Mouse (Mus musculus): Measurements from ENCODE around the gene Mup12.
"Not testable (repeated sequence)": the region's sequence is repeated elsewhere in the genome, so short reads cannot be mapped to it uniquely, and the experiment has no call there.

Gene Mup12

DNA sequence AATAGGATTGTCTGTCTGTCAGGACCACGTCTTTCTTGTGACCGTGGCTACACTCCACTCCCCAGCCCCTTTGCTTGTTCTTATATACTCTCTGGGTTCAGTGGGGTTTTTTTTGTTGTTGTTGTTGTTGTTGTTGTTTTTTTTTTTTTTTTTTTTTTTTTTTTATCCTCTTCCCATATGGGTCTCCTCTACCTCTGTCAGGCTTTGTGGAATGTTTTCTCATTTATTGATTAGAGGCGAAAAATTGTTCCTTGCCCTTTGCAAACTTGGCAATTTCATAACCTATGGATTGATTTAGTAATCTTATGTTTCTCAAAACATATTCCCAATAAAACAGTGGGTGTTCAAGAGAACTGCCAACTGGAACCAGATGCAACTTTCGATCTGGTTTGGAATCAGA, at the start of gene Mup12:
Gene Mup12 (minus strand): TSS at position 101 of the 400 bp plus-strand sequence.
- not testable (repeated sequence) for DNase-seq (ENCODE audit: low read depth, low spot score)
